Mouse (Mus musculus) mouse embryonic stem cell (cell line): ENCODE measurements around the gene Ushbp1.
"Not testable (repeated sequence)": the region's sequence is repeated elsewhere in the genome, so short reads cannot be mapped to it uniquely, and the experiment has no call there.

Experiments used
- in situ Hi-C, 2 experiments: fragments of 300-500 bp; cut with MboI; formaldehyde crosslinking; loops; 1 replicate in 1 of 2; 3 replicates in 1 of 2; pipeline ENCODE4 v1.14.3; 2019 to 2020; ENCODE audit warnings: low sequenced_read_pairs in 2 of 2, low pct_unique_long_range_greater_than_20kb in 1 of 2, mixed read lengths in 1 of 2; ENCODE audit not compliant: unreplicated experiment in 1 of 2

The Ushbp1 gene

DNA sequence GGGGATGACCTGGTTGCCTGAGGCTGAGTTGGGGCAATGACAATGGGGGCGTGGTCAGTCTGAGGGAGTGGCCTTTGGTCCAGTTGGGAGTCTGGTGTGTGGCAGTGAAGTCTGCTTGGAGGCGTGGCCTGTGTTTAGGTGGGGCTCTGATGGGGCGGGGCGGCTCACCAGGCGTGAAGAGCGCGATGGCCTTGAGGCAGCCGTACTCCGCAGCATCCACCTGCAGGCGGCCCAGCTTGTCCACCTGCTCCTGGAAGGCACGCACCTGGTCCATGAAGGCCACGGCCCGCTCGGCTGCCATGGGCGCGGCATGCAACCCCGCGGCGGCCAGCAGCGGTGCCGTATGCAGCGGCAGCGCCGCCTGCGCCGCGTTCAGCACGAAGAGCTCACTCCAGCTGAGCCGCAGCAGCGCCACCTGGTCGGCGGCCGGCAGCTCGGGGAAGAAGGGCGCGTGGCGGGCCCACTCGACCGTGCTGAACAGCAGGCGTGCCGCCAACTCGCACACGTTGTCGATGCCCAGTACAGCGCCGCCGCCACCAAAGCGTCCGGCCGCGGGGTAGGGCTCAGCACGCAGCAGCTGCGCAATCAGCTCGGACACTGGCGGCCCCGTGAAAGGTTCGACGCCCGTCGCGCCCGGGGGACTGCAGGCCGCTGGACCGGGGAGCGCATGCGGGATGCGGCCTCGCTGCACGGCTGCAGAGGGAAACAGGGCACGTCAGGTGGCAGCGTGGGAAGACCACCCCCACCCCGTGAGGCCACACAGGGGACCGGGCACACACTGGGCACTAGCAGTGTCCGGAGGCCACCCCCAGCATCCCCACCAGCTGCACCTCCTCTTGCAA lies 19.8 kb downstream of the Ushbp1 start:
- in situ Hi-C loops = no loop called here

DNA sequence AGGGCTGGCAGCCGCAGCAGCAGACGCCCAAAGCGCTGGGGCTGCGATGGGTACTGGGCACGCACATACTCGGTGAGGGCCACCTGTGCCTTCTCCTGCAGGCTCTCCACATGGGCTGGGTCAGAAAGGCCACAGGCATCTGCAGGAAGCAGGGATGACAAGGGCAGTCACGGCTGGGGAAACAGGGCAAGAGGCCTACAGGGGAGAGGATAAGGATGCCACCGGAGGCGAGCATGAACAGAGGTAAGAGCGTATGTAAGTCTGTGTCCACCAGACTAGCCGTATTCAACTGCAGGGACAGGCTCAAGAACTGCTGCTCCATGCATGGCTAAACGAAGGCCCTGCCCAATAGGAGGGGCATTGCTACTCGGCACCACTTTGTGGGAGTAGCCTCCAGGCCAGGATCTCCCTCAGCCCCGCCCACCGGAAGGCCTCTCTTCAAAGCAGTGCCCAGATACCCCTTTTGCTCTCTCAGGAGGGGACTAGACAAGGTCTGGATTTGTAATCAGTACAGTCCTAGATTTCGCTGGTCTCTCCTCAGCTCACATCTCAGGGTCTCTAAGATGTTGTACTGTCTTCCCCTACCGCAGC lies 20.9 kb downstream of the Ushbp1 start:
- in situ Hi-C loops = no loop called here

DNA sequence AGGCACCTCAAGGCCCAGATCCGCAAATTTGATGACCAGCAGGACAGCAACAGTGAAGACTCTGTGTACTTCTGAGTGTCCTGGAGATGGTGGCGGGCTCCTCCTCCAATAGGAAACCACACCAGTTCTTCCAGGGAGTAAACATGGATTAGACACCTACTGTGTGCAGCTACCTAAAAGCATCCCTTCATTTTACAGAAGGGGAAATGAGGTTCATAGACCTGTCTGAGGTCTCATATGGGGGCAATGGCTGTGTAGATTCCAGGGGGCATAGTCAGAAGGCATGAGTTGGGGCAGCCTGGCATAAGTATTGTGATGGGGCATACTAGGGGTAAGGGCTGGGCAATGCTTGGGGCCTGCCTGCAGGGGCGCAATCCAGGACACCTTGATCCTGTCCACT lies 22.6 kb downstream of the Ushbp1 start:
- in situ Hi-C loops = no loop called here

DNA sequence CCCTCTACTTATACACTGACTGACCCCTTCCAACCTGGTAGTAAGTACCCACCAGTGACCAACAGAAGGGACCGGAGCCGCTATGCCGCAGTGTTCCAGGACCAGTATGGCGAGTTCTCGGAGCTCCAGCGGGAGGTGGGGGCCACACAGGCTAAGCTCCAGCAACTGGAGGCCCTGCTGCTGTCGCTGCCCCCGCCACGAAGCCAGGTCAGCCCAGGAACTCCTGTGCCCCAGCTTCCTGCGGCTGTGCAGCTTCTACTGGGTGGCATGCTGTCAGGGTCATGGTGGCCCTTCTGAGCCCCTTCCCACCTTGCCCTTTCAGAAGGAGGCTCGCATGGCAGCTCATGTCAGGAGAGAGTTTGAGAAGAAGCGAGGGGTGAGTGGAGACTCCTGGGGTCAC lies 23.2 kb downstream of the Ushbp1 start:
- in situ Hi-C loops = no loop called here

DNA sequence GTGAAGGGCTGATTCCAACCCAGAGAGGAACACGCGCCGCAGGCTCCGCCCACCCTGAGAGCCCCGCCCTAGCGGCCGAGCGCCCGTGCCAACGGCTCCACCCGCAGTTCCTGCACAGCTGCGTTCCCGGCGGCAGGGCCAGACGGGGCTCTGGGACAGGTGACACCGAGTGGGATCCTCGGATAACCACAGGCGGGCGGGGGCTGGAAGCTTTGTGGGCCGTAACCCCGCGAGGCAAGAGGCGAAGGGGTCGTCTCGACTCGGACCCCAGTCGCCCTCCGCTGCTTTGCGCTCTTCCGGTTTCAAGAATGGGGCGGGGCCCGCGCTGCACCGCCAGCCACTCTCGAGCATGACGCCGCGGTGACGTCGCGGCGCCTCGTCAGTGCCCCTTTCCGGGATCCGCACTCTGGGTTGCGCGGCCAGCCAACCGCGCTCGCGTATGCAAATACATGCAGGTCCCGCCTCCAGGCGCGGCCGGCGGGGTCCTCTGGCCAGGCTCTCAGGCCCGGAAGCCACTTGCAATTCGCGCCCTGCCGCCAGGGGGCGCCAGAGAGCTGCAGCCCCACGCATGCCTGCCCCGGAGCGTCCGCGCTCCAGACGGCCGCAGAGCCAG lies 24.3 kb downstream of the Ushbp1 start, which contains the start of gene Ocel1:
Gene Ocel1, plus strand, starts transcription at position 63 of the 613 bp plus-strand sequence.
- in situ Hi-C loops = no loop called here

DNA sequence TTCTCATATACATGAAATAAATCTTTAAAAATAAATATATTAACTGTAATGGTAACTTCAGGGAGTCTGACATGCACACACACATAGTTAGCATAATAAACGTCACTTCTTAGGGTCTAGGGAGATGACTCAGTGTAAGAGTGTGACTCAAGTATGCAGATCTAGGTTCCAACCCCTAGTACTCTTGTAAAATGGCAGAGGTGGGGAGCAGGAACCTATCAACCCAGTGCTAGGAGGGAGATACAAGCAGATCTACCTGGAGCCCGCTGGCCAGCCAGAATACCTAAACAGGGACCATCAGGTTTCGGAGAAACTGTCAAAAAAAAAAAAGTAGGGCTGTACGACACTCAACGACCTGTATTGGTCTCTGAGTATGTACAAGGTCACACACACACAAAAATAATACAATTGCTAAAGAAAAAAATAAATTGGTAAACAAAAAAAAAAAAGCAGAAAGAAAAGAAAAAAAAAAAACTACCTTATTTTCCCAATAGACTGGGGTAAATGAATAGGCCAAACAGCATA lies 24.8 kb downstream of the Ushbp1 start:
- in situ Hi-C loops = no loop called here

DNA sequence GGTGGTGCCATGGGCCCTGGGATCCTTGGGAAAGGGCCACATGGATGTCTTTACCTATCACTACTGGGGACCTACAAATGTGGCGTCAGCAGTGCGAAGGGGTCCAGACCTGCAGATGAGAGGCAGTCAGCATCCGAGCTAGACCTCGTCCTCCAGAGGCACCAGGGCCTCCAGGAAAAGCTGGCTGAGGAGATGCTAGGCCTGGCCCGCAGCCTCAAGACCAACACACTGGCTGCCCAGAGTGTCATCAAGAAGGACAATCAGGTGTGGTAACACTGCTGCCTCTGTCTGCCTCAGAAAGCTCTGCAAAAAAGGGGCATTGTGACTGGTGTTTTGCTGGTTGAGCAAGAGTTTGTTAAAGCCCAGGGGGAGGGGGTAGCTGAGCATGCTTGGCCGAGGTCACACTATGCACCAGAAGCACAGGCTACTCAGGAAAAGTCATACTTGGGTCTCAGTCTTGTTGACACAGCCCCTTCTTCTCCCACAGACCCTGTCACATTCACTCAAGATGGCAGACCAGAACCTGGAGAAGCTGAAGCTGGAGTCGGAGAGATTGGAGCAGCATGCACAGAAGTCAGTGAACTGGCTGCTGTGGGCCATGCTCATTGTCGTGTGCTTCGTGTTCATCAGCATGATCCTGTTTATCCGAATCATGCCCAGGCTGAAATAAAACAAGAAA lies 26.4 kb downstream of the Ushbp1 start:
- in situ Hi-C loops = no loop called here

DNA sequence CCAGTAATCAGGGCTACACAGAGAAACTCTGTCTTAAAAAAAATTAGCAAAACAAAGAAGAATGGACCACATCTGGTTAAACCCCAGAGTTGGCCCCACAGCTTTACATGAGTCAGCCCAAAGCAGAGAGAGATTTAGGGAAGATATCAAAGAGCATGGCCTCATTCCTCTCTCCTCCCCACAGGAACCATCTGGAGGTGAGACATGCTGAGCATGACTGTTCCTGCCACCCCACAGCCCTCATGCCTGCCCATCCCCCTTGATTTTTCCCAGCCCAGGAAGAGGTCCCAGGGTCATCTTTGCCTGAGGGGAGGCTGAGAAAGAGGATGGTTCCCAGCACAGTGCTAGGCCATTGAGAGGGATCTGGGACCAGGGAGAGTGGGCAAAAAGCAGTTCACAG lies 27.2 kb downstream of the Ushbp1 start:
- in situ Hi-C loops = no loop called here

DNA sequence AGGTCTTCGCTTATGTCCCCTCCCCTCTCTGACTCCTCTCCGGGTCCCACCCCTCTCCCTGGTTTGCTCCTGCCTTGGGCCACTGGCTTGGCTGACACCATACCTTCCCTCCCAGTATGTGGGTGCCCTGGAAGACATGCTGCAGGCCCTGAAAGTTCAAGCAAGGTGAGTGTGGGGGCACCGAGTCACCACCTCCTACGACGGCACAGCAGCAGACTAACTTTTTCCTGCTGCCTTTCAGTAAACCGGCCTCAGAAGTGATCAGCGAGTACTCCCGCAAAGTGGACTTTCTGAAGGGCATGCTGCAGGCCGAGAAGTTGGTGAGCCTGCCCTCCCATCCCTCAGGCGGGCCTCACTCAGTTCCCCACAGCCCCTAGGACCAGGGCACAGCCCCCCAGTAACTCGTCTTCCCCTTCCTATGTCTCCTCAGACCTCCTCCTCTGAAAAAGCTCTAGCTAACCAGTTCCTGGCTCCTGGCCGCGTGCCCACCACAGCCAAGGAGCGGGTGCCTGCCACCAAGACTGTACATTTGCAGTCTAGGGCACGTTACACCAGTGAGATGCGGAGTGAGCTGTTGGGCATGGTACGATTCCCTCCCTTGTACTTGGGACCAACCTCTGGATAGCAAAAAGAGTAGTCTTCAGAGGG lies 27.9 kb downstream of the Ushbp1 start:
- in situ Hi-C loops = no loop called here

DNA sequence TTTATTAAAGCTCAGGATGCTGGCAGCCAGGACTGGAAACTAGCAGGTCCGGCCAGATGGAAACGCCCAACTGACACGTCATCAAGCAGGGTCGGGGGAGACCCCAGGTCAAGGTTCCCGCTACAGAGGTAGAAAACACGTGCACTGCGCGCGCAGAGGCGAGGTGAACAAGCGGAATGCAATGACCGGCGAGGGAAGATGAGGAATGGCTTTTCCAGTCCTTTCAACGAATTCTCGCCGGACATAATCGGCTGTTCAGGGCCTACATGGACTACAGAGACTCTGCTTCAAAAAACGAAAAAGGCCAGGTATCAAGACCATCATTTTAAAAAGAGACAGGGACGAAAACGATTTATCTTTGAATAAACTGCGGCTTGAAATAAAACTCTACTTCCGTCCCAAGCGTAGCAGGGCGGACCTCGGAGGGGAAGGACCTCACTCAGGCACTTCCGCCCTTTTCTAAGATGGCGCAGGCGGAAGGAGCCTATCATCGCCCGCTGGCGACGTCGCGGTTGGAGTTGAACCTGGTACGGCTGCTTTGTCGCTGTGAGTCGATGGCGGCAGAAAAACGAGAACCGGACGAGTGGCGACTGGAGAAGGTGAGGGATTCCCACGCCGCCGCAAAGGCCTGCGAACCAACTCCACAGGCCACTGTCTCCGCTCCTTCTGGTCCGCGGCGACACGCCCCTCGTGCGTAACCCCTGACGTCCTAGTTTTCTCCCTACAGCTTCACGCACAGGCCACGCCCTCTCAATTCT lies 28.7 kb downstream of the Ushbp1 start, which contains the start of gene Use1:
Gene Use1, plus strand, starts transcription at position 78 of the 758 bp plus-strand sequence.
- in situ Hi-C loops = no loop called here

DNA sequence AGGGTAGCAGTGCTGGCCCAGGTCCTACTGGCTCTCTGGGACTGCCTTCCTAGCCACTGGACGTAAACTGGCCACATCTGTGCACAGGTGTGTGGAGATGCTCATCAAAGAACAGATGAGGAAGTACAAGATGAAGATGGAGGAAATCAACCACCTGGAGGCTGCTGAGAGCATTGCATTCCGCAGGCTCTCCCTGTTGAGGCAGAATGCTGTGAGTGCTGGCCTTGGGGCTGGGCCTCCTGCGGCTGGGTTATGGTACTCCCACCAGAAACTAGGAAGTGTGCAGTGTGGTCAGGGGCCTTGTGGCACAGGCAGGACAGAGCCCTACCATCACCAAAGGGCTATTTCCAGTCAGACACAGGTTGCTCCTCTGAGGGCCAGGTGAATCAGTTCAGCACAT lies 37.6 kb downstream of the Ushbp1 start:
- in situ Hi-C loops = no loop called here

DNA sequence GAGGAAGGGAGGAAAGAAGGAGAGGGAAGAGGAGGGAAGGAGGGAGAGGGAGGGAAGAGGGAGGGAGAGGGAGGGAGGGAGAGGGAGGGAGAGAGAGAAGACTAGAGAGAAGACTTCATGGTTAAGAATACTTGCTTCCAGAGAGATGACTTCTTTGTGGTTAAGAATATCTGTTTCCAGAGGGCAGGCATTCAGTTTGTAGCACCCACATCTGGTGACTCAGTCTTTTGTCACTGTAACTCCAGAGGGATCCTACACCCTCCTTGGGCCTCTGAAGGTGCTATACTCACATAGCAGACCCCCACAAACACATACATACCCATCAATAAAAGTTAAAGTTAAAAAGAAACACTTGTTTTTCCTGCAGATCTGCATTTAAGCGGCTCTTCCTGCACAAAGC lies 44.1 kb downstream of the Ushbp1 start:
- in situ Hi-C loops = no loop called here

DNA sequence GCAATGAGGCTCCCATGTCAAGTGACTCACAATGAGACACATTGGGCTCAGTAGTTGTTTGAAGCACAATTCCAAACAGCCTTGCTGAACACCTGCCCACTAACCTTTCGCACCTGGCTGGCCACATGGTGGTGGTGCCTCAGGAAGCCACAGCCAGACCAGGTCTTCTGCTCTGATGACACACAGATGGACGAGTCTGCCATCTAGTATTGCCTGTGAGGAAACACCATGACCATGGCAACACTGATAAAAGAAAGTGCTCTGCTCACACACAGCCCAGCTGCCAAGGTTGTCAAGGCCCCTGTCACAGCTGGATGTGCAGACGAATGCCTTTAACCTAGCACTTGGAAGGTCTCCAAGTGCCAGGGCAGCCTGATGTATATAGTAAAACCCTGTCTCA lies 44.5 kb downstream of the Ushbp1 start:
- in situ Hi-C loops = no loop called here

DNA sequence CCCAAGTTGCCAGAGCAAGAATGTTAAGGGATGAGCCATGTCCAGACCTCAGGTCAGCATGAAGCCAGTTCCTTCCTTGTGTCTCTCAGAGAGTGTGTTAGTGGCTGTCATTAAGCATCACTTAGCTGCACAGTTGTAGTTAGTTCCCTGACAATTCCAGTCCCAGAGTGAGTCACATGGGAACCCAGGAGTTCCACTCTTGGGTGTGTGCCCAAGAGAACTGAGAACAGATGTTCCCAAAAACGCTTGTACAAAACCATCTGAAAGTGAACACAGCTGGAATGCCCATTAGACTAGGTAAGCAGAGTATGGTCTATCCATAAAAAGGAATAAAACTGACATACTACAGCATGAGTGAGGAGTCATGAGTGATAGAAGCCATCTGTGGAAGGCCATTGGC lies 49.0 kb downstream of the Ushbp1 start:
- in situ Hi-C loops = no loop called here

DNA sequence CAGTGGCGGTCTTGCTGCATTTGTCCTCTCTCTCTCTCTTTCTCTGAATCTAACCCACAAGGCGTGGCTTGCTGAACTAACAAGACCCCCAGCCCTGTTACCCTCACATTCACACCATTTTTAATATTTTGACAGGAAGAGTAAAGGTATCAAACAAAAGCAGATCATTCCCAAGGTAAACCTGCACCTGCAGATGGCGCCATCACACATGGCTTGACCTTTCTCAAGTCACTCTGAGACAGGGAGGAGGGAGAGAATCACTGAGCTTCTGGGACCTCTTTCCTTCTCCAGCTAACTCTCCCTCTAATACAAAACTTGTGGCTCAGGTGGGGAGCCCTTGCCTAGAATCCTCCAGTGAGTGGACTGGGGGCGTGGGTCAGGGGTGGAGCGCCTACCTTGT lies 55.0 kb downstream of the Ushbp1 start:
- in situ Hi-C loops = no loop called here

DNA sequence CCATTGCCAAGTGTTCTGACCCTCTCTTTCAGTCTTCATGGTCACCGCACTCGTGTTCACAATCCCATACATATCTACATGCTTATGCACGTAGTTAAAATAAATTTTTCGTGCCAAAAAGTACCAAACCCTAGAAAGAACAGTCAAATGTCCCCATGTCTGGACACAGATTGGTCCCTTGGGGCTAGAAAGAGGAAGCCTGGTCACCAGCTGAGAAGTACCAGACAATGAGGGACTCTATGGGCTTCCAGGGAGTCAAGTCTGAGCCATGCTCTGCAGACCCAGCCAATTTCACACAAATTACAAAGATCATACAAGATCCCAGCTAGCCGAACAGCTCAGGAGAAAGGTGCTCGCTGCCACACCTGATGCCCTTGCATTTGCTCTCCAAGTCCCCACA lies 57.8 kb downstream of the Ushbp1 start:
- in situ Hi-C loops = not testable (repeated sequence)
